Comparison of ENCODE assay signal across 20 mouse cellular contexts in the genomic region with DNA sequence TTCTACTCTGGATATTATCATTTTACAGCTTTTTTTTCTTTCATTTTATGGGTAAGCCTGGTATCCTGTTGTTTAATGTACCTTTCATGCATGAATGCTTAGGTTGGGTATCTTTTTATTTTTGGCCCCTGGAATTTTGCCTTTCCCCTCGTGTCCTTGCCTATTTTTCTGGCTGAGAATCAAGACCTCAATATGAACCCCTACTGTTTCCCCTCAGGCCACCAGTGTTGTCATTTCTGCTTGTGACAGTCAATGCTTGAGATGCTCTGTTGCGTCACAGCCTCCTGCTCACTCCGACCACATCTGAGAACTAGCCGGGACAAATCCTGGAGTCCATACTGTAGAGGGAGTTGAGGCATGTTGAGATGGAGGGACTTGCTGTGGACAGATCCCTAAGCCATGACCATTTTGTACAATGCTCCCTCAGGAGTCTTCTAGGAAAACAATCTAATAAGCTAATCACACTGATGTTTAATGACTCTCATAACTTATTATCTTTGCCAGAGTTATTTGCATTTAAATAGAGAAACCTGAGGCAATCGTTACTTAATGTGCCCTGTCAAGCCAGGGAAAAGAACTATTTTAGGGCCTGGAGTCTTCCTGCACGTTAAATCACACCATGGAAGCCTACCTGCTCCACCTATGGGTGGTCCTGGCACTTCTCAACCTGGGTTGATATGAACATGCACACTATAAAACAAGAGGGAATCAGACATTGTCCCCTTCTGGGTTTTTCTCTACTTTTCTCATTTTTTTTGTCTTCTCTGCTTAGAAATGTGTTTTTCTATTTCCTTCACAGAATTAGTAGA.
DNase-seq lines count a peak whose midpoint lies in the region; ATAC-seq and TF ChIP-seq lines count a peak whose summit lies in the region.
"Had no signal": no experiment of that assay in that cellular context is flagged by ENCODE, and none has a peak within 500 bp of the region (broad histone marks: within the 10 kb centered on the region; RNA-seq: fewer than 3 reads in every experiment).

No protein-coding gene starts in this region.

- DNase-seq in cerebellum, adult 2 months, result peak in 1 of 2 experiments; percentile 52
- DNase-seq in cerebellum, postnatal 36 days, result no peak
- DNase-seq in layer of hippocampus, adult 2 months (ENCODE audit: low spot score in 2 of 2), result no peak
- DNase-seq in layer of hippocampus, postnatal 25 days (ENCODE audit: extremely low spot score in 1 of 2, low spot score in 1 of 2), result no peak
- DNase-seq in brain, adult 2 months (ENCODE audit: low read depth, low spot score), result peak; percentile 59
- no peak for DNase-seq in left cerebral cortex, adult 8-10 months (ENCODE audit: low spot score in 2 of 2)
- DNase-seq in thymus, postnatal 25 days, result no peak
- DNase-seq: gastrocnemius, postnatal 36 days; kidney, adult 11 months; kidney, postnatal 4 days; layer of hippocampus, postnatal 36 days; thymus, postnatal 14 days had no signal

- no peak overlapping the region for H3K4me2 ChIP-seq in neural tube, embryonic 13.5 days
- H3K4me2 ChIP-seq: embryonic facial prominence, embryonic 13.5 days; heart, embryonic 11.5 days; liver, embryonic 12.5 days; stomach, embryonic 15.5 days had no signal

- TF ChIP-seq CTCF in cerebellum, adult 2 months (IDR thresholded peaks at IDR 0.05; ENCODE audit: borderline replicate concordance, insufficient read depth, low read depth, low read length), result peak; percentile 39; the same call in 1 of the 2 replicates
- peak; percentile 38 for TF ChIP-seq CTCF in layer of hippocampus, adult 2 months (conservative IDR thresholded peaks at IDR 0.05)

- no peaks in the 10 kb centered on the region for H3K36me3 ChIP-seq in neural tube, embryonic 13.5 days
- H3K36me3 ChIP-seq: embryonic facial prominence, embryonic 13.5 days; limb, embryonic 10.5 days; liver, embryonic 12.5 days; stomach, embryonic 15.5 days had no signal

- H3K27ac ChIP-seq in cerebellum, adult 2 months (ENCODE audit: insufficient read depth, low read length), result no peak overlapping the region
- H3K27ac ChIP-seq in layer of hippocampus, adult 2 months, result no peak overlapping the region
- peak overlapping the region; percentile 78 for H3K27ac ChIP-seq in neural tube, embryonic 13.5 days (replicated peaks)
- H3K27ac ChIP-seq: embryonic facial prominence, embryonic 13.5 days; limb, embryonic 10.5 days; liver, embryonic 12.5 days; stomach, embryonic 15.5 days had no signal

- TF ChIP-seq POLR2A in cerebellum, adult 2 months (IDR thresholded peaks at IDR 0.05; ENCODE audit: borderline replicate concordance, insufficient read depth, low read length), result no peak

- H3K9ac ChIP-seq in neural tube, embryonic 13.5 days, result no peak overlapping the region
- H3K9ac ChIP-seq: embryonic facial prominence, embryonic 13.5 days; liver, embryonic 12.5 days; stomach, embryonic 15.5 days had no signal

- H3K27me3 ChIP-seq in cerebellum, adult 2 months (ENCODE audit: control insufficient read depth, insufficient read depth, low read length), result no peaks in the 10 kb centered on the region
- H3K27me3 ChIP-seq in neural tube, embryonic 13.5 days, result peaks cover 8% of the 10 kb centered on the region
- H3K27me3 ChIP-seq: embryonic facial prominence, embryonic 13.5 days; liver, embryonic 12.5 days; stomach, embryonic 15.5 days had no signal

- peak; percentile 92 for ATAC-seq in neural tube, embryonic 13.5 days (ENCODE audit: low read depth)
- ATAC-seq: liver, embryonic 12.5 days had no signal

- H3K4me1 ChIP-seq in cerebellum, adult 2 months (ENCODE audit: control insufficient read depth, insufficient read depth, low read length), result peaks cover 15% of the 10 kb centered on the region
- peaks cover 29% of the 10 kb centered on the region for H3K4me1 ChIP-seq in neural tube, embryonic 13.5 days (replicated peaks)
- H3K4me1 ChIP-seq: embryonic facial prominence, embryonic 13.5 days; limb, embryonic 10.5 days; liver, embryonic 12.5 days; stomach, embryonic 15.5 days had no signal

- H3K9me3 ChIP-seq in neural tube, embryonic 13.5 days, result no peaks in the 10 kb centered on the region
- H3K9me3 ChIP-seq: embryonic facial prominence, embryonic 13.5 days; limb, embryonic 10.5 days; liver, embryonic 12.5 days; megakaryocyte, embryonic 14.5 days; stomach, embryonic 15.5 days had no signal

- H3K4me3 ChIP-seq in cerebellum, adult 2 months (replicated peaks; ENCODE audit: insufficient read depth, low read depth, low read length), result no peak overlapping the region
- H3K4me3 ChIP-seq in layer of hippocampus, adult 2 months, result no peak overlapping the region
- no peak overlapping the region for H3K4me3 ChIP-seq in neural tube, embryonic 13.5 days
- H3K4me3 ChIP-seq: embryonic facial prominence, embryonic 13.5 days; limb, embryonic 10.5 days; liver, embryonic 12.5 days; megakaryocyte, embryonic 14.5 days; myocyte; stomach, embryonic 15.5 days had no signal

- WGBS in cerebellum, adult 2 months, result 11% methylated on average over 6 of the region's 6 CpGs
- 18% methylated on average over 6 of the region's 6 CpGs for WGBS in neural tube, embryonic 13.5 days
